Mouse (Mus musculus): ENCODE measurements around the gene Abca13.
"Not testable (repeated sequence)": the region's sequence is repeated elsewhere in the genome, so short reads cannot be mapped to it uniquely, and the experiment has no call there.

Abca13 gene

GRCm38 (mm10) chr11:9299615-9300014 lies 107.9 kb downstream of the Abca13 start:
- no peak for DNase-seq

- DNase-seq, result no peak
Observed at GRCm38 (mm10) chr11:9305450-9305849, 113.7 kb downstream of the Abca13 start.

- DNase-seq, result no peak
Observed at GRCm38 (mm10) chr11:9316545-9316944, 124.8 kb downstream of the Abca13 start.

- DNase-seq, result peak; percentile 47 to 65
Observed at GRCm38 (mm10) chr11:9317076-9317929, 125.6 kb downstream of the Abca13 start.

- DNase-seq, result no peak
Observed at GRCm38 (mm10) chr11:9338151-9338550, 146.4 kb downstream of the Abca13 start.

- DNase-seq, result no peak
Observed at GRCm38 (mm10) chr11:9347724-9348123, 156.0 kb downstream of the Abca13 start.

- DNase-seq, result no peak
Observed at GRCm38 (mm10) chr11:9373160-9373559, 181.4 kb downstream of the Abca13 start.

GRCm38 (mm10) chr11:9374426-9374825 lies 182.7 kb downstream of the Abca13 start:
- DNase-seq, result not testable (repeated sequence)

- DNase-seq, result no peak
Observed at GRCm38 (mm10) chr11:9388520-9388919, 196.8 kb downstream of the Abca13 start.

GRCm38 (mm10) chr11:9416946-9417345 lies 225.2 kb downstream of the Abca13 start:
- DNase-seq, result no peak

GRCm38 (mm10) chr11:9420205-9420604 lies 228.5 kb downstream of the Abca13 start:
- DNase-seq, result no peak

- DNase-seq, result no peak
Observed at GRCm38 (mm10) chr11:9427411-9427810, 235.7 kb downstream of the Abca13 start.

GRCm38 (mm10) chr11:9432807-9433206 lies 241.1 kb downstream of the Abca13 start:
- DNase-seq, result no peak

- no peak for DNase-seq
Observed at GRCm38 (mm10) chr11:9436617-9437016, 244.9 kb downstream of the Abca13 start.

- DNase-seq, result no peak
Observed at GRCm38 (mm10) chr11:9439781-9440180, 248.0 kb downstream of the Abca13 start.

- DNase-seq, result no peak
Observed at GRCm38 (mm10) chr11:9441192-9441591, 249.4 kb downstream of the Abca13 start.

- DNase-seq, result no peak
Observed at GRCm38 (mm10) chr11:9472400-9472799, 280.7 kb downstream of the Abca13 start.

GRCm38 (mm10) chr11:9481511-9481910 lies 289.8 kb downstream of the Abca13 start:
- peak; percentile 2 for DNase-seq

GRCm38 (mm10) chr11:9500326-9501142 lies 308.8 kb downstream of the Abca13 start:
- DNase-seq, result peak in 1 of 2 experiments; percentile 1

GRCm38 (mm10) chr11:9514966-9515365 lies 323.2 kb downstream of the Abca13 start:
- not testable (repeated sequence) for DNase-seq

- no peak for DNase-seq
Observed at GRCm38 (mm10) chr11:9528556-9528955, 336.8 kb downstream of the Abca13 start.

- no peak for DNase-seq
Observed at GRCm38 (mm10) chr11:9531715-9532114, 340.0 kb downstream of the Abca13 start.

GRCm38 (mm10) chr11:9533189-9533588 lies 341.4 kb downstream of the Abca13 start:
- no peak for DNase-seq

Data from cerebellum, adult 18-20 months (tissue).